Mouse (Mus musculus): ENCODE data around the gene Sh2b3. TPM values are rescaled to one million over a fixed set of nuclear protein-coding genes. Genes with fewer than 3 reads are reported as not detected.

The Sh2b3 gene
- polyA plus RNA-seq, 1 experiment from 2014 or later: 4.8 TPM

- Histone ChIP-seq H3K9me3 (replicated peaks) (no peaks in the 10 kb centered on the region), H3K36me3 (ENCODE audit: poor library complexity, severe bottlenecking) (peaks cover 23% of the 10 kb centered on the region), H3K4me3 (no peak overlapping the region), H3K27ac (no peak overlapping the region), H3K27me3 (no peaks in the 10 kb centered on the region), H3K9ac (no peak overlapping the region), H3K4me1 (no peaks in the 10 kb centered on the region), H3K4me2 (no peak overlapping the region)
- no peak for ATAC-seq
- 83% methylated on average over 2 of the region's 2 CpGs for WGBS
Measured at GRCm38 (mm10) chr5:121767564-121767963, 69.9 kb downstream of the Sh2b3 start.

- peaks cover 13% of the 10 kb centered on the region for H3K36me3 ChIP-seq (ENCODE audit: poor library complexity, severe bottlenecking)
- ATAC-seq: no peak
- no peaks in the 10 kb centered on the region for H3K4me1 ChIP-seq
- no peak overlapping the region for H3K27ac ChIP-seq
- no peaks in the 10 kb centered on the region for H3K27me3 ChIP-seq
- no peaks in the 10 kb centered on the region for H3K9me3 ChIP-seq (replicated peaks)
- H3K9ac ChIP-seq: no peak overlapping the region
- no peak overlapping the region for H3K4me2 ChIP-seq
- 95% methylated on average over 4 of the region's 4 CpGs for WGBS
- no peak overlapping the region for H3K4me3 ChIP-seq
Measured at GRCm38 (mm10) chr5:121766038-121766773, 71.2 kb downstream of the Sh2b3 start.

Small RNAs within 50 kb of the gene (microRNA-seq; reads per million reads assigned to microRNA genes)
- not detected for gene Mir7031

Other genes with a start within 250 kb of the Sh2b3 start
- gene Aldh2, start 243.8 kb downstream of the Sh2b3 start, polyA plus RNA-seq (2015; fragmentation: Nextera tagmentation; extraction: Ambion mirVana): 80.8 and 98.1 TPM in 2 replicates
- 1.0 TPM in 2 replicates for gene Acad12, start 218.7 kb downstream of the Sh2b3 start, polyA plus RNA-seq (2015; fragmentation: Nextera tagmentation; extraction: Ambion mirVana)
- 0.87 and 1.8 TPM in 2 replicates for gene Acad10, start 177.1 kb downstream of the Sh2b3 start, polyA plus RNA-seq (2015; fragmentation: Nextera tagmentation; extraction: Ambion mirVana)
- gene Brap, start 177.1 kb downstream of the Sh2b3 start, polyA plus RNA-seq (2015; fragmentation: Nextera tagmentation; extraction: Ambion mirVana): 40.9 and 42.7 TPM in 2 replicates
- 57.2 and 60.8 TPM in 2 replicates for gene Atxn2, start 126.3 kb downstream of the Sh2b3 start, polyA plus RNA-seq (2015; fragmentation: Nextera tagmentation; extraction: Ambion mirVana)
- 46.8 and 50.7 TPM in 2 replicates for gene Pheta1, start 11.3 kb upstream of the Sh2b3 start, polyA plus RNA-seq (2015; fragmentation: Nextera tagmentation; extraction: Ambion mirVana)
- gene Cux2, start 212.5 kb upstream of the Sh2b3 start, polyA plus RNA-seq (2015; fragmentation: Nextera tagmentation; extraction: Ambion mirVana): 16.9 and 17.9 TPM in 2 replicates